Mouse (Mus musculus) 3134 (cell line): Measurements from ENCODE around the gene Aldh1a1.
"Not testable (repeated sequence)": the region's sequence is repeated elsewhere in the genome, so short reads cannot be mapped to it uniquely, and the experiment has no call there.

ENCODE experiments used
- DNase-seq: peaks from one replicate; pipeline ENCODE4 v3.0.0-alpha.2; 2011; ENCODE audit warnings: low spot score; ENCODE audit not compliant: insufficient read length; ENCODE audit errors: extremely low read depth

The Aldh1a1 gene

DNA sequence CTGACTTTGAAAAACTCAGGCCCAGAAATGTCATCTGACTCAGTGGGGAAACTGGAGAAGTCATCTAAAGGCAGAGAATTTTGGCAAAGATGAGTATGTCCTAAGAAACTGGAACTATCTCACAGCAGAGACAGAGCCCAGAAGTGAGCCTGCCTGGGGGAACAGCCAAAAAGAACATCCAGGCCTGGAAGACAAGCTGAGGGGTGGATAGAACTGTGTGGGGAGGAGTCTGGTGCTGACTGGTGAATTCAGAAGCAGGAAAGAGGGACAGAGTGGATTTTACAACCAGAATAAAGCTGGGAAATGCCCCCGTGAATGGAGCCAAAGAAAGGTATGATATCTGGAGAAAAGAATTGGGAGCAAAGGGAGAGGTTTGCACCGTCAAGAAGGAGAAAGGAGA is at the start of gene Aldh1a1:
Gene Aldh1a1 (plus strand): TSS at position 225 of the 400 bp plus-strand sequence.
- DNase-seq = no peak

DNA sequence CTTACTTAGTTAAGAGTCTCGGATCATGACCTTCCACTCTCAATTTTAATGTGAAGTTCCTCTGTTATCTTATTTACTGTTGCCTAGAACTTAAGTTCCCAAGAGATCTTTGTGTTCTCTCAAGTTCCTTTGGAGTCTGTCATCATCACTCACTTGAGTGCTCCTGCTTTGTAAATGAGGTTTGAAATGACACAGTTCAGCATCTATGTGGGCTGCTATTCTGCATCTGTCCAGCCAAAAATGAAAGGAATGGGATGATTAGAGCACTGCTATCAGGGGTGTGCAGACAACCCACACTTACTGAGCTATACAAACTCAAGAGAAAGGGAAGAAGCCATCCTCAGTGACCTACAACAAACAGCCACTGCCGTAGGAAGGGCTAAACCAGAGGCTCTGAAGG is 44.7 kb upstream of the Aldh1a1 start:
- no peak for DNase-seq

DNA sequence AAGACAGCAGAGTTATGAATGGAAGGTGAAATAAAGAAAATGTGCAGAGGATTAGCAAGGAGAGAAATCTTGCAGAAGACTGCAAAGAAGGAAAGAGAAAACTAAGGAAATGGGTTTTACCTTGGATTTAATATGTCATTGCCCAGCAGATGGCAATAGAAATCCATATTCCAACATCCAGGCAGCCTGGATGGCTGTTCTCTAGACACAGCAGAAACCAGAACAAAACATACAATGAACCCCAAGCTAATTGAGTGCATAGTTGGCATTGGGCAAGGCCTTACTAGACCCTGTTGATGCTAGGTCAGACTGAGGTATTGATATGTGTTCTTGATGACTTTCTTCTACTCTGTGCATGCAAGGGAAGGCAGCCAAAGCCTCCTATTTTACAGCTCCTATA is 43.0 kb upstream of the Aldh1a1 start:
- no peak for DNase-seq

DNA sequence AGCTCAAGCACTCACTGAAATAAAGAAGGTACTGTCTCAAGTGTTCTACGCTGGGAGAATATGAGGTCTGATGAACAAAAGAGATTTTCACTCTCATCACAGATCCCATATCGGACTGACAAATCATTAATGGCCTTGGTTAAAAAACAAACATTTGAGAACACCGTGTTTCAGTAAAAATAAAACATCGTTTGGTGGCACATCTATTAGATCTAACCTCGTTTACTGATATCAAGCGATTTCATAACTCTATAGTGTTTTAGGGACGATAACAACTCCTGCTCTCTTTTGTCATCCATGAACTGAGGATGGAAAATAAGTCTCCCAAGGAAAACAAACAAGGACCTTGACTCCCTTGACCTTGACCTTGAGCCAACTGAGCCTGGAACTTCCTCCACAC is 41.5 kb upstream of the Aldh1a1 start:
- no peak for DNase-seq

DNA sequence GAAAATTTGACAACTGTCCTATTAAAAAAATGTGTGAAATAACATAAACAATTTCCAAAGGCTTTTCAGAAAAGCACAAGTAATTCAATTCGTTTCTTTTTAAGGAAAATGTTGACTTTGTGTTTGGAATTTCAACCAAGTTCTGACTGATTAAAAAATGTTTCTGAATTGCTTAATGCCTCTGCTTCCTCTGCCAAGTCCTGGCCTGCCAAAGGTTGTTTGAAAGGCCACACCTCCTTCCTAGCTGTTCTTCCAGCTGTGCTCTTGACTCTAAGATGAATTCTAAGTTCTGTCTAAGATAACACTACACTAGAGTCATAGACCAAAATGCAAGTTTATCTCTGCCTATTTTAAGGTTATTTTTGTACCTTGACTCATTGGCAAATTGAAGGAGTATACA is 8.0 kb upstream of the Aldh1a1 start:
- DNase-seq = no peak

DNA sequence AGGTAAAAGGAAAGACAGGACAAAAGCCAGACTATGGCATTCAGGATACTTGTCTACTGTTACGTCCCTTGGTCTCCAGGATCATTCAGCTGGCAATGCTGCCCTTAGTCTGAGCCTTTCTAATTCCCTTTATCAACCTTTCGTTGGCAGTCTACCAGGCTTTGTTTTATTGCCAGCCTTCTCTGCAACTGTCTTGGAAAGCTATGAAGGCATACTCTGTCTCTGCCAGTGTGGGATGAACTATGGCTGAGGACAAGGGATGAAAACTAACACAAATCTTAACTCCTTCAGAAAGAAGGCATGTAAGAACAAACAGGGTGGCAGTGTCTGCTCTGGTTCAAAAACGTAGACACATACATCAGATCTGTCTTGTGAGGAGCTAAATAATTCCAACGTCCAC is 565 bp upstream of the Aldh1a1 start:
- no peak for DNase-seq

DNA sequence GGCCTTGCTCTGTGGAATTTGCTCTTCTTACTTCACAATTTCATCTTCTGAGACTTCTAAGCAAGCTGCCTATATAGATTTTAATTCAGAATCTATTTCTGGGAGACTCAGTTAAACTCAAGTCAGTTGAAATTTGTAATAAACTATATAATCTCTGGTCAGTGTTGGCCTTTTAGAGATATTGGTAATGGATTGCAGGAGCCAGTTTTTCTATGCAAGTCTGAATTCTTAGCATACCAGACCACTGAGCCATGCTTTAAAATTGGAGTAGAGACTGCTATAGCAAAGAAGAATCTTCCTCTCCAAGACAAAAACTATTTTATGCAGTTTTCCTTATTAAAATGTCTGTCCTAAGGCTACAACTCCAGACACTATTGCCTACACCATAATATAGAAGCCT is 4.0 kb downstream of the Aldh1a1 start:
- DNase-seq = no peak

DNA sequence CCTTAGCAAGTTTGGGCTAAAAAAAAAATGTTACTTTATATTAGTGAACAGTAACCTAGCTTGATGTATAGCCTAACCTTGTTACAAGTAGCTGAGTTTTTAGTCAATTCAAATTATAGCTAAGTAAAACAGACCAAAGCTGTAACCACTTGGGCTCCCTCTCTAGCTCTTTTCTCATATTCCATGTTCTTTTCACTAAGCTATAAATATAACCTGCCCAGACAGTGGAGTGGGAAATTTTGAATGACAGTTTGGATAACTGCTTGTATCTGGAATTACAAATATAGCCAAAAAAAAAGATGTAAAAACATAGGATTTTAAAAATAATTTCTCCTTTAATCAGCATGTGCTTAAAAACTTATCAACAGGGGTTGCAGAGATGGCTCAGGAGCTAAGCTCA is 12.8 kb downstream of the Aldh1a1 start:
- DNase-seq = no peak

DNA sequence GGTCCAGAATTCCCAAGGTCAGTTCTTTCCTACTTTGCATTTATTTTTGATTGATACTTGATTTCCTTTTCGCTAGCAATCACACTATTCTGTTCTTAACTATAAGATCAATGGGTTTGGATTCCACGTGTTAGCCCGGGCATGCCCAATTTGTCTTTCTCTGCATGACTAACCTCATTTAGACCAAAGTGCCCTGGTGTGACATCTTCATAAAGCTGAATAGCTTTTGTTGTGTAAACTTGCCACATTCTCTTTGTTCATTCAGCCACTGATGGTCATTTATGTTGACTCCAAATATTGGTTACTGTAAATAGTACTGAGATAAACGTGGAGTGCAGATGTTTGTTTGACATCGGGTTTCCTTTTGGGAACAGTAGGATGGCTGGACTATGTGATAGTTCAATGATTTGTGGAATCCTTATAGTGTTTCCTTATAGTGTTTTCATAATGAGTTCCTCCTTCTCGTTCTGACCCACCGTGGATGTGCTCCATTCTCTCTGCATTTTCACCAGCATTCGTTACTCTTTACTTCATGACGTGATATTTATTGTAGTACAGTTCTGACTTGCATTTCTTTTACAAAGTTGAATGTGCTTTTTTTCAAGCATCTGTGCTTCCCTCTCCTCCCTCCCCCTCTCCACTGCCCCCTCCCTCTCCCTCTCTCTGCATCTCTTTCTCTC is 14.6 kb downstream of the Aldh1a1 start:
- no peak for DNase-seq

DNA sequence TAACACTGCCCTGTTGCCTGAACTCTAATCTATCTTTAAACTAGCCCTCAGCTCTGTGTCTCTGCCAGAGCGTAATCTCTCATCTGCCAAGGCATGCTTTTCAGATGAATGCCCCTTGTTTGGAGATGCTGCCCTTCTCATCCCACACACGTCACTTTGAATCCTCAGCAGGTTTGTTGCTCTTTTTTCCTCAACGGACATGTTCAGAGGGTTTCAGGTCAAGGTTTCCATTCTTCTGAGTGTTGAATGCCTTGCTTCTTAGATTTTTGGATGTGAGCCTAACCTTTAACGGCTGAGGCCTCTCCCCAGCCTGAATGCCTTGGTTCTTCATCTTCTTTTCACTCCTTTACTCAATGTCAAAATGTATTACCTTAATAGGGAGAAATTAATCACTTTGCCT is 16.1 kb downstream of the Aldh1a1 start:
- no peak for DNase-seq

DNA sequence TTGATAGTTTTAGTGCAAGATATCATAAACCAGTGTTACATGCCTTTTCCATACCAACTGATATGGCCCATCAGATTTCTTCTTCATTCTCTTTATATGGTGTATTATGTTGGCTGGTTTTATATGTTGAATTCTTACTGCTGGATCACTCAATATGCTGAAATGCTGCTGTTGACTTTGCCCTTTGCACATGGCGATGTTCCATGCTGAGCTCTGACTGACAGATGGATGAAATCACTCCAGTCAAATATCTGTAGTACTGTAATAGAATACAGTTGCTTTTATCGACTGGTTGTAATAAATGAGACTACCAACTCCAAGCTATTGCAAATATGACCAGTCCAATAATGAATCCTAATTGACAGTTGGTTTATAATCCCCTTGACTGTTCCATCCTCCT is 19.5 kb downstream of the Aldh1a1 start:
- no peak for DNase-seq

DNA sequence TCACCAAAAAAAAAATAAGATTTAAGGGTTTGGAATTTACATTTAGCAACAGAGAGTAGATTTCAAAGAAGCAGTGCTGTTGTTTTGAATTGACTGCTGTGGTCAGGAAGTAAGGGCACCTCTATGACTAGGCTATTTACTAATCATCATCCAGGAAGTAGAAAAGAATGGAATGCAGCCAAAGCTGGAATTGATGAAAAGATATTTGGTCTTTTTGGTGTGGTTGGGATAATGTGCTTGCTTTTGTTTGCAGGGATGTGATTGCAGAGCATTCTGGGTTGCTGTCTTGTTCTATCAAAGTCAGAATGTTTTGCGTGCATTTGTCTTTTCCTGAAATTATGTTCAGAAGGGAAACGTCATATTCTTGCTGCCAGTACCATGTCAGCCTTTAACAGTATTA is 20.7 kb downstream of the Aldh1a1 start:
- no peak for DNase-seq

DNA sequence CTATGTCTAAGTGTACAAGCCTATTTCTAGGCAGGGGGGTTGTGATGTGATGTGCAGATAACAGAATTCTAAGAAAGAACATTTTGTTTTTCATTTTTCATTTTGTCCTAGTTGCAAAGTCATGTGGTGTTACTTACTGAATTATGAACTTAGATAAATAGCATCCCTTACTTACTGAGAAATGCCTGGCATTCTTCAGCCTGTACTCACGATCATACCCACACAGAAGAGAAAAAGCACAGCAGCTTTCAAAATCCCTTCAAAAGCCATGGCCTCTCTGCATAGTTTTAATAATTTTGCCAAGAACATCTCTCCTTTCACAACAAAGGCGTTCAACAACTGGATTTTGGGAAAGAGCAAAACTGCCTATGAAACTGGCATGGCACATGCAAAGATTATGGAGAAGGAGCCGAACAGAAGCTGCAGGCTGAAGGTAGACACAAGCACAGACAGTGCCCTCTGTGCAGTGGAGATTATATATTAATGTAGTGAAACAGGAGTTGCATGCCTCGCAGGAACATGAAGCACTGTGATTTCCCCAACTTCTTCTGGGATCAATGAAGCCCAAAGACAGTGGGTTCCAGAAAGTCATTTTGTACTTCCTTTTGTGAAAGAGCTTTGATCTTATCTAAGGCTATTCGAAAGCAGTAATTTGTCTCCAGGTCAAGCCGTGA is 21.3 kb downstream of the Aldh1a1 start:
- DNase-seq = no peak

DNA sequence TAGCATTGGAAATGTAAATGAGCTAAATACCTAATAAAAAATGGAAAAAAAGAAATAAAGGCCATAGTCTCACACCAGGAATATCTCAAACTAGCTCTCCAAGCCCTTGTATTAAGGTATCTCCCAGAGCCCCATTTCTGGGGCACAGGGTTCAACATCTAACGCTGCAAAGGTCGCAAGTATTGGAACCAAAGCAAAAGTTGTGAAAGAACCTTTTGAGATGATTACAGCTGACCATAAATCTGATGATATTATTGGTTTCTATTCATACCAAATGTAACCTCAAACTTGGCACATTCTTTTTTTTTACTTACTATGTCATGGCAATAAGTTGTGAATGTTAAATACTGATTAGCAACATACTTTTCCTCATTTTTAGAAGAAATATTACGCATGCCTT is 24.0 kb downstream of the Aldh1a1 start:
- no peak for DNase-seq

DNA sequence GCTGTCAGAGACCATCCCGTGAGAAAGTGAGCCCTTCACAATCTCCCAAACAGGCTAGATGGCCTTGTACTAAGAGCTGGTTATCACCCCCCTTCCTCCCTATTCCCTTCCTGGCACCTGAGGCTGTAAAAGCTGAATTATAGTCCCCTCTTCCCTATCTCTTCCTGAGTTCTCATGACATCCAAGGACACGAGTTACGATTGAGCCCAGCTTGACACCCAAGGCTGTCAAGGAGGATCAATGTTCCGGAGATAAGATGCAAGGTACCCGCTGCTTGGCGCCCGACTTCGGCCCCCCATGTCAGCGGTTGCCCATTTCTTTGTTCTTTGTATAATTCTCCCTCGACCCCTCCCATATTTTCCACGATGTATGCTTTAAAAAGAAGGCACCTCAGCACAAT is 36.6 kb downstream of the Aldh1a1 start:
- not testable (repeated sequence) for DNase-seq

DNA sequence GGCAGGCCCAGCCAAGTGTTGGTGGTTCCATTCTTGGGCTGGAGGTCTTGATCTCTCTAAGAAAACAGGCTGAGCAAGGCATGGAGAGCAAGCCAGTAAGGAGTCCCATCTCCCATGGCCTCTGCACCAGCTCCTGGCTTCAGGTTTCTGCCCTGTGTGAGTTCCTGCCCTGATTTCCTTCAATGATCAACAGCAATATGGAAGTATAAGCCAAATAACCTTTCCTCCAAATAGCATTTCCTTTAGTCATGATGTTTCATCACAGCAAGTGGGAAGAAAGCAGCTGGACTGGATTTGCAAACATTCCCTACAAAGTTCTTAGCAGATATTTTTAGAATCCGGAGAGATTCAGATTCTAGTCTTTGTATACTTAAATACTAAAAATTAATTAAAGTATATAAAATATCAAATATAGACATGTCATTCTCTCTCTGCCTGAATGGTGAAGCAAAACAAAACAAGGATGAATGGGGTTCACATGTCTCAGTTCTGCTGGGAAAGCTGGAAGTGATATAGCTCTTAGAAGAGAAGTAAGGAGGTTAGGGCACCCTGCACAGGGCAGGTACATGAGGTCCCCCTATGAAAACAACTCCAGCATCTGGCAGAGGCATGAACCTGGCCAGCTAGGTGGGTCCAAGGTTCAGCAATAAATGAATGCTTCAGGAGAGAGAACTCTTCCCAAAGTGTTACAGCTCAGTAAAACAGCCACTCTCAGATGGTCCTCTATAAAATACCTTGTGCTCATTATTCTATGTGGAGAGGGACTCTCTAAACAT is 37.6 kb downstream of the Aldh1a1 start:
- no peak for DNase-seq

DNA sequence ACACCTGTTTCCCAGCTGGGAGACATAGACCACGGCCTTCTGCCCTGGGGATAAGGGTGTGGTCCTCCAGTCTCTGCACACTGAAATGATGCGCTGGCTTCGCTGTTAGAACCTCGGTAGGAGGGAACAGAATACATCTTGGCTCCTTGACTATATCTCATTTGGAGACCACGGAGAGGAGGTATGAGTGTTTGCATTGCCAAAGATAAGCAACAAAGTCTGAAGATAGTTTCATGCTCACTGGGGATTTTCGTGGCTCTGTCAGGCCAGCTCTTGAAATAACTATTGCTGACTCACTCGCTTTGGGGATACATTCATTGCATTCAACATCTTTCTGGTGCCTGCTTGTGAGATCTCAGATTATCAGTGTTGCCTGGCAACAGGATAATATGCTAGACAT is 44.0 kb downstream of the Aldh1a1 start:
- DNase-seq = no peak

DNA sequence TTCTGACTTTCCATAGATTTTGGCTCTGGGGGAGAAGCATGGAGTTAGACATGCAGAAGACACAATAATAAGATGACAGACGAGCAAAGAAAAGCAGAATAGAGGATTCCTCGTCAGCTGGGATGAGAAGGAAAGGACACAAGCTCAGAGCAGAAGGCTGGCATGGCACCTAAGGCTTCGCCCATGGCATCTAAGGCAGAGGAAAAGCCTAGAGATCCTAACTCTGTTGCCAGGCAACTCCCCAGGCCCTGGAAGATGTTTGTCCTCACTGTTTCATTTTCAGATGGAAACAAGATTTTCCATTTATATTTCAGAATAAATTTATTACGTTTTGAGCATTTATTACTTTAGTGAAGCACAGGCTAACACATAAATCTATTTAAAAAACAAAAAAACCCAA is 48.5 kb downstream of the Aldh1a1 start:
- DNase-seq = no peak

DNA sequence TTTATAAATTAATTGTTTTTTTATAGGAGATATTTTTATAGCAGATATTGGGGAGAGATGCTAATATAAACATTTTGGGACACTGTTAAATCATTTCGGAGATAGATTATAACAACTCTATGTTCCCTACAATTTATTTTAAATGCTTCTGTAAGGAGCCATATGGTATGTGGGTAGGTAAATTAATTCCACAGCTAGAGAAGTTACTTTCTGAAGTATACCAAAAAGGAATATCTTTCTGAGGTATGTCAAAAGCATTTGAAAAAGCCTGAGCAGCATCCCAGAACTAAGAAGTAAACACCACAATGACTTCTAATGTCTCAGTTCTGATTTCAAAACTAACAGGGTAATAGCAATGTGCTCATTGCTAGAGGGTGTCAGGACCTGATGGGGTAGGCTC is 49.4 kb downstream of the Aldh1a1 start:
- DNase-seq = no peak

DNA sequence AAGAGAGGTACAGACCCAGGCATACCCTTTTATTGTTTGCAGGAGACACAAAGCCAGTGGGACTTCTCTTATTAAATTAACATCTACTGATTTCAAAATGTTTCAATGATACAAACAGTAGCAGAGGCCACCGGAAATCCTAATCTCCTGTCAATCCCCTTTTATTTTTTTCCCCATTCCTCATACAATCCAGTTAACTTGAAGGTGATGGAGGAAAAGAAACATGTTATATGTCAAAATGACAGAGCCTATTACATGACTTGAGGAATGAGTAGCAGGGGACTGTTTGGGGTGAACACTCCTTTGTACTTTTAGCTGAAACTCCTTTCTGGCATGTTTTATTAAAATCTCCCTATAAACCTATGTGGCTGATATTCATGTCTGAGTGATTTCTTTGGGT is 51.3 kb downstream of the Aldh1a1 start:
- no peak for DNase-seq

DNA sequence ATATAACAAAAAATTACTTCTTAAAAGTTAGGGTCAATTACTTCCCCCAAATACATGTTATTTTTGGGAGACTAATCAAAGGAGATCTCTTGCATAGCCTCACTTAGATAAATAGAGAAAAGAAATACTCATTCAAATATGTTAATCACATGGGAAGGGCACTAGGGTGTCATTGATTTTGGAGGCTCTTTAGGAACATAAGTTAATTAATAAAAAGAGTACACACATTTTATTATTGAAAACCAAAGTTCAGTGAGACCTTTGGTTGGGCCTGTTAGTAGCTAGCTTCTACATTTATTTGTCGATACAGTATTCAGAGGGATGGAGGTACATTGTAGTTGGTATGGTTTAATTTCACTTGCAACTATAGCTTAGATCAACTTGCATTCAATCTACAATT is 52.4 kb downstream of the Aldh1a1 start:
- DNase-seq = no peak

DNA sequence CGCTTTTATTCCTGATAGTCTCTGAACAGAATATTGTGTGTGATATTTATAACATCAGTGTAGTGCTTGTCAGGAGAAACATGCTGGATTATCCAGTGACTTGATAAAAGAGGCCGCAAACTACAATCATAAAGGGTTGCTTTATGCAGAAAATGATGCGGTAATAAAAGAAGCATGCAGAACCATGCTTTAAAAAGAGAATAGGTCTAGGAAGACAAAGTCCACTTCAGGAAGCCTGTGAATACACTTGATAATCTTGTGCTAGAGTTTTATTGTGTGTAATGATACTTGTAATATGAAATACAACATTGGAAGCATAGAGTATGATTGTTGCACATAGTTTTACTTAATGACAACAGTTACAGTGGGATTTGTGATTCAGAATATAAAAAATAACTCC is 54.5 kb downstream of the Aldh1a1 start:
- DNase-seq = no peak
